Mouse (Mus musculus) lung, adult 10 weeks (tissue): Measurements from ENCODE around the gene Sclt1. TPM values are rescaled to one million over a fixed set of nuclear protein-coding genes. Genes with fewer than 3 reads are reported as not detected.

Source experiments
- polyA plus RNA-seq: library from polyadenylated mRNA; stranded (reverse); fragments of 350-450 nt; fragmentation: Illumina TruSeq; extraction: RNeasy Lipid Tissue Mini Kit (QIAGEN cat#74804); gene quantifications from one replicate; pipeline ENCODE4 v1.2.3, GENCODE M21; 2014; ENCODE audit warnings: low read depth, low replicate concordance; ENCODE audit not compliant: insufficient read depth

Gene Sclt1
- 4.3 TPM for polyA plus RNA-seq

DNA sequence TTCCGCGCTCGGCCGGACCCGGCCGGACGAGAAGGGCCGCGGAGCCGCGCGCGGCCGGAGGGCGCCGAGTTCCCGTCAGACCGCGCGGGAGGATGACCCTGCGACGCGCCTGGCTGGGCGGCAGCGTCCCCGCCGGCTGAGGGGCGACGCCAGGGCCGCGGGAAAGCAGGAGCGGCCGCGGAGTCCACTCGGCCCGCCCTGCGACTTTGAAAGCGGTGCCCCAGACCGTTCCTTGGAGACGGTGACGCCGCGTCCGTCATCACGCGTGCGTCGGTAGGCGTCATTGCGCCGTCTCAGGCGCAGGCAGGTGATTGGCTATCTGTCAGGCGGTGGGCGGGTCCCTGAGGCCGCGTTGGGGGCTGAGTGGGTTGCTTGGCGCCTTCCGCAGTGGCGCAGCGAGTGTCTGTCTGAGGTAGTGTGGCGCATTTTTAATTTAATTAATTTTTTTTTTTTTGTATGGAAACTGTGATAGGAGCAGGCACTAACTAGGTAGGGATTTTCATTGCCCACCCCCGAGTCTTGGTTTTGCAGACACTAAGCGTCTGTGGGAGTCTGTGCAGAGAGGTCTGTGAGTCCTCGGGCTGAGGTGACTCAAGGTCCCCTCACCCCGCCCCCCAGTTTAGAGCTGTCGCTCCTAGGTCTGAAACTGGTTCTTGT lies at the start of gene Sclt1, which contains the start of gene D3Ertd751e:
Sclt1 (minus strand) TSS at position 237 of the 657 bp plus-strand sequence.
D3Ertd751e (plus strand) TSS at position 334 of the 657 bp plus-strand sequence.

Other genes starting within 250 kb of the Sclt1 start
- 8.2 TPM for gene Jade1, start 186.8 kb downstream of the Sclt1 start, polyA plus RNA-seq
- 5.8 TPM for gene D3Ertd751e, start 97 bp upstream of the Sclt1 start, polyA plus RNA-seq